Mouse (Mus musculus) liver, embryonic 16.5 days (tissue): Measurements from ENCODE around the gene Zfp951. TPM values are rescaled to one million over a fixed set of nuclear protein-coding genes. Genes with fewer than 3 reads are reported as not detected.

Experiments
- polyA plus RNA-seq: library from polyadenylated mRNA; unstranded; fragments of >200 nt; fragmentation: Nextera tagmentation; extraction: Ambion mirVana; gene quantifications from 2 replicates; pipeline ENCODE4 v1.2.1, GENCODE M21; 2015

Zfp951 gene
- polyA plus RNA-seq, 1 experiment from 2014 or later, result 0.89 TPM

Other genes starting within 250 kb of the Zfp951 start
- 5.5 and 5.8 TPM in 2 replicates for gene Abcg3, start 122.6 kb upstream of the Zfp951 start, polyA plus RNA-seq